Mouse (Mus musculus): ENCODE results near the gene Eef1e1.
"Not testable (repeated sequence)": the region's sequence is repeated elsewhere in the genome, so short reads cannot be mapped to it uniquely, and the experiment has no call there.

The Eef1e1 gene

DNA sequence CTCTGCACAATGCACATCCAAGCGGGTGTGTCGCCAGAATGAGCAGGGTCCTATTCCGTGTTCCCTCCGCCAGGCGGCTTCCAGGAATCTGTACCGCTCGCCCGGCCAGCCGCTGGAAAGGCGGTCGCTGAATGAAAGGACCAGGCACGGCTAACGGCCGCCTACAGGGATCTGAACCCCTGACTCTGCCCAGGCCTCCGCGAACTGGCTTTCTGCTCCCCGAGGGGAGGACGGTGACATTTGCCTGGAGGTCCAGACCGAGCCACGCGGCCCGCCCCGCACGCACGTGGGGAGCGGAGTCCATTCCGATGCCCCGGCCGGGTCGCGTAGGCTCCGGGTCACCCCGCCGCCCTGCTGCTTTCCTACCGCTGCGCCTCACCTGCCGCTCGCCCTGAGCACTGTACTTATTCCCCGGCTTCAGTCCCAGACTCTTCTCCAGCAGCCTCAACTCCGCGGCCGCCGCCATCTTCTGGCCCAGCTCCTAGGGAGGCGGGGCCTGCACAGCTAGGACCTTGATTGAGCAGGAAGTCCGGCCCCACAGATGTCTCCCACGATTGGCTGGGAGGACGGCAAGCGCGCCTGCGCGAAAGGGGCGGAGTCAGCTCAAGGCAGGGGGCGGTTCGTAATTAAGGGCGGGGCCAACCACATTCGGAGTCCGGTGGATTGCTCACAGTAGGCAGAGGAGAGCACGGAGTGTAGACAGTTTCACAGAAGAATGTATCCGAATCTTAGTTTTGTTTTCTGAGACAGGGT lies at the start of gene Eef1e1:
Gene Eef1e1 (minus strand): TSS at position 531 of the 753 bp plus-strand sequence.
- DNase-seq (ENCODE audit: low spot score): peak; percentile 97

DNA sequence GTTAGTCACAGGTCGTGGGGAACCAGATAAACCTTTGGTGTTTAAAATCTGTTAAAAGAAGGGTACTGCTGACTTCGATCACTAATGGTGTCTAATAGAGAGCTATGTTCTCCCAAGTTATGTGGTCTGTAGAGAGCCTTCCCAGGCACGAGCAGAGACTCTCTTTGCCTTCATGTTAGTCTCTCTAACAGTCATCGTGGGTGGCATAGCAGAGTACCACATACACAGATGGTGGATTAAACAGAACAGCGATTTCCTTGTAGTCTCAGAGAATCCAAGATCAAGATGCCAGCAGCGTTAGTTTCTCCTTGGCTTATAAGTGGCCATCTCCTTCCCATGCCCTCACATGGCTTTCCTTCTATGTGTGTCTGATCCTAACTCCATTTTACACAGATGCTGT lies 32.0 kb upstream of the Eef1e1 start:
- DNase-seq (ENCODE audit: low spot score): no peak

DNA sequence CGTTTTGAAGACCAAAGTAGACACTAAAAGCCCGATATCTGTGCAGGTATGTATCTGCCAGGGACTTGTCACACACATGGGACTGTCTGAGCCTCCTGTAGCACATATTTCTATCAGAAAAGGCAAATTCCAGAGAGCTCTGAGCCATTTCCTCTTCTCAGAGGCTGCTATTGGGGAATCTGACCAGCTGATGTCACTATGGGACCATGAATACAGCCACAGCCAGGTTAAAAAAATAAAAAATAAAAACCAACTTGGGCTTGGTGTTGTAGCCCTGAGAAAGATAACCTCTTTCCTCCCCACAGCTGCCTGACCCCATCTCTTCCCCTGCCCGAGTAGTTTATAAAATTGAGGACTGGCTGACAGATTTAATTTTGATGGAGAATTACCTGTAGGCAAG lies 31.2 kb upstream of the Eef1e1 start:
- DNase-seq (ENCODE audit: low spot score): peak; percentile 30

- DNase-seq (ENCODE audit: low spot score): no peak
Observed at GRCm38 (mm10) chr13:38688761-38689160, 29.9 kb upstream of the Eef1e1 start.

- no peak for DNase-seq (ENCODE audit: low spot score)
Observed at GRCm38 (mm10) chr13:38672336-38672735, 13.5 kb upstream of the Eef1e1 start.

DNA sequence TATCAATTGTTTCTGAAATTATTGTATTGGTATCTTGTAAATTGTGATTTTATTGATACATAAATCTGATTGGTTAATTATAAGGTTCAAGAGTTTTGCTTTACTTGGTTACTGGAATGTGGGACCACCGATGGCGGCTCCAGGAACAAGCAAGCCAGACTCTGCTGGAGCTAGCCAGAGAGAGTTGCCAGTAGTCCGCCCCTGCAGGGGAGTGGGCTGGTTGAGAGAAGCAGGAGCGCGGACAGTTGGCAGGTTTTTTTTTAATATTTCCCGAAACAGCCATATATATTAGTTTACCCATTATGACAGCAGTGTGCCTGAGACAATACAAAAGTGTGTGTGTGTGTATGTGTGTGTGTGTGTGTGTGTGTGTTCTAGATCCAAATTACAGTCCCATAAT lies 12.6 kb upstream of the Eef1e1 start:
- not testable (repeated sequence) for DNase-seq (ENCODE audit: low spot score)

GRCm38 (mm10) chr13:38670051-38670450 lies 11.2 kb upstream of the Eef1e1 start:
- no peak for DNase-seq (ENCODE audit: low spot score)

GRCm38 (mm10) chr13:38668514-38668913 lies 9.7 kb upstream of the Eef1e1 start:
- DNase-seq (ENCODE audit: low spot score): peak; percentile 20

GRCm38 (mm10) chr13:38664753-38665152 lies 5.9 kb upstream of the Eef1e1 start:
- DNase-seq (ENCODE audit: low spot score): no peak

GRCm38 (mm10) chr13:38659524-38660136 lies 772 bp upstream of the Eef1e1 start:
- no peak for DNase-seq (ENCODE audit: low spot score)

DNA sequence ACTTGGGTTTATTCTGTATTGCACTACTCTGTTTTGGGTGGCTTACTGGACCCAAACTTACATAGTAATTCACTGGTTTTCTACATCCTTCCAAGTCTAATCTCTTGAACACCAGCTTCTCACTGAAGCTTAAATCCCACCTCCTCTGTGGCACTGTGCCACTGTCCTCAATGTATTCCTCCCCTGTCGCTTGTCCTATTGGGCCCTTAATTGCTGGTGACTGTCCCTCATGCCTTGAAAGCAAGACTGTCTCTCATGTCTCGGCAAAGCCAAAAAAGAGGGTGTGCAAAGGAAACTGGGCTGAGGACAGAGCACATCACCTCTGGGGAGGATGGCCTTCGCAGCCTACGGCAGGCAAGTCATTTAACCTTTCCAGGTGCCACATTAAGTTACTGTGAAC lies 993 bp downstream of the Eef1e1 start:
- no peak for DNase-seq (ENCODE audit: low spot score)

- DNase-seq (ENCODE audit: low spot score): no peak
Observed at GRCm38 (mm10) chr13:38650292-38650691, 8.6 kb downstream of the Eef1e1 start.

DNA sequence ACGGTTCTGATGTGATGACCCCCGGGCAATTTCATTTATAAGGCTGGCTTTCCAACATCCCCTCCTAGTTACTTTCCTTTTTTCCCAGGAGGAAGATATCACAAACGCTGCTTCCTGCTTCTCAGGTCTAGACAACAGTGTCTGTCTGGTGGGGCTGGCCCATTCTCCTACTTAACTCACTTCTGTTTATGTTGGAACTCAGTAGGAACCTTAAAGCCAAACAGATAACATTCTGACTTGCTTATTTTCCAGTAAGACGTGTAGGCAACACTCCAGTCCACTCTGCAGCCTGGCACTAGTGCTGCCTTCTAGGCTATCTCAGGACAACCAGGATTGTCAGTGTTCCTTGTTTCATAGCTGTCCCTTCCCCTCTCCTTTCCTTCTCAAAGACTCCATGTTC lies 9.8 kb downstream of the Eef1e1 start:
- DNase-seq (ENCODE audit: low spot score): no peak

DNA sequence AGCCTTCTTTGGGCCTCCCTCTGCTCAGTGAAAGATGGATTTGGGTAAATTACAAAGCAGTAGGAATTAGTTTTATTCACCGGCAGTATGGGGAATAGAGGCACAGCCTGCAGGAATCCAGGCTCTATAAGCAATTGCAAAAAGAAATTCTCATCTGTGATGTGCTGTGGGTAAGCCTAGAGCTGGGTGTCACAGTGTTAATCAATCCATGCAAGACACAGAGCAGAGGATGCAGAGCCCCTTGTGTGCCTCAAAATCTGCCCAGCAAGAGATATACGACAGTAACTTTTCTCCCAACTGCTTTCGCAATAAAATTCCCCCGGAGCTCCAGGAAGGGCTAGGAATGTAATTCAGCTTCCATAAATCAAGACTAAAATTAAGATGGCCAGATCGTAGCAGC lies 17.4 kb downstream of the Eef1e1 start:
- no peak for DNase-seq (ENCODE audit: low spot score)

- no peak for DNase-seq (ENCODE audit: low spot score)
Observed at GRCm38 (mm10) chr13:38640961-38641360, 17.9 kb downstream of the Eef1e1 start.

DNA sequence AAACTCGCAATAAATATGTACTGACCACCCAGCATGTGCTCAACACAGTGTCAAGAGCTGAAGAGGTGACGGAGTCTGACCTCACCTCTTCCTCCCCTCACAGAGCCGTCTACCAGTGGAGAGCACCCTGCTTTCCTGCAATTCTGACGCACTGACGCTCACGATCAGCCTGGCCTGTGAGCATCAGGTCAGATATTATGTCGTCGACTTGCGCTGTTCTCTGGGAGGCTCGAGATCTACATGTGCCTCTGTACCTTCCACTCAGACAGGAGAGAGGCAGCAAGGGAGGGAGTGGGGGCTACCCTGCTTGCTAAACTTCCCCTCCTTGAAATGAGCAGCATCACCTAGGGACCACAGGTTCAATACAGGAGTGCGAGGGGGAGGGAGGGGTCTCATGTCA lies 20.2 kb downstream of the Eef1e1 start:
- DNase-seq (ENCODE audit: low spot score): no peak

DNA sequence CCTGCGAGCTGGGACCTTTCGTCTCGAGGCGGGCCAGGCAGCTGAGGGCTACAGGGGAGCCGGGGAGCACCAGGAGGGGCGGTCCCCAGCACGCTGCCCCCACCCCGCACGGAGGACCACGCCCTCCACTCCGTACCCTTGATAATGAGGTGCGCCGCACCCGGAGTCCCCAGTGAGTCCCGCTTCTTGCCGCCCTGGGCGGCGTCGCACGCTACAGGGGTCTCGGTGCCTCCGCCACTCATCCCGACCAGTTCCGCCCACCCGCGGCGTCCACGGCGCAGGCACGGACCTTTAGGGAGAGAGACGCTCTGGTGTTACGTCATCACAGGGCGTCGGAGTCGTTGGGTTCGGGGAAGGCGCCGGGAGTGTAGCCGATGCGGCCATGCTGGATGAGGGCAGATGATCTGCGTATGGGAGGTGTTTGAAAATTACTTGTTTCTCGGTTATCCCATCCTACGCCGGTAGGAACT lies 24.0 kb downstream of the Eef1e1 start, which contains the start of gene Bloc1s5:
Gene Bloc1s5 (minus strand): TSS at position 310 of the 470 bp plus-strand sequence.
- peak; percentile 99 for DNase-seq (ENCODE audit: low spot score)

- DNase-seq (ENCODE audit: low spot score): peak; percentile 37
Observed at GRCm38 (mm10) chr13:38634256-38634799, 24.5 kb downstream of the Eef1e1 start.

DNA sequence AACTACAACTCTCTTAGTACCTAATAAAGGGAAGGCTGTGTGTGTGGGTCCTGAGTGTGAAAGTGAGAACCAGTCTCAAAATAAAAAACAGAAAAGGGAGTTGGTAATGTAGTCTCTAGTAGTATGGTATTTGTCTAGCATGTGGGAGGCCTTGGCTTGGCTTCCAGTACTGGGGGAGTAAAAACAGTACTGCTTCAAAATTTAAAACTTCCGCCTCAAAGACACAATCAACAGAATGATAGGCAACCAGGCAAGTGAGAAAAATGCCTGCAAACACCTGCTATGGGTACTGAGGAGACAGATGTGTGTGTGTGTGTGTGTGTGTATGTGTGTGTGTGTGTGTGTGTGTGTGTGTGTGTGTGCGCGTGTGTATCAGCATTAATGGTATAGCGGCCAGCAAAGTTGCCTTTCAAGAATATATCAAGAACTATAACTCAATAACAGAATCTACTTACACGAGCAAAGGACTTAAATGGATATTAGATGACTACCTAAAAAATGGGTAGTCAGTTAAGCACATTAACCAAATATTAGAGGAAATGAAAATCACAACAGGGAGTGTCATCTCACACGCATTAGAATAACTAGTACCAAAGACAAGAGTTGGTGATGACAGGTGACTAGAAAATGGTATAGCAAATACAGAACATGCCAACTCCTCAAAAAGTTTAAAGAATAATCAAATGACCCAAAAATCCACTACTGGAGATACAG lies 25.4 kb downstream of the Eef1e1 start:
- no peak for DNase-seq (ENCODE audit: low spot score)

GRCm38 (mm10) chr13:38632556-38632955 lies 26.3 kb downstream of the Eef1e1 start:
- no peak for DNase-seq (ENCODE audit: low spot score)

DNA sequence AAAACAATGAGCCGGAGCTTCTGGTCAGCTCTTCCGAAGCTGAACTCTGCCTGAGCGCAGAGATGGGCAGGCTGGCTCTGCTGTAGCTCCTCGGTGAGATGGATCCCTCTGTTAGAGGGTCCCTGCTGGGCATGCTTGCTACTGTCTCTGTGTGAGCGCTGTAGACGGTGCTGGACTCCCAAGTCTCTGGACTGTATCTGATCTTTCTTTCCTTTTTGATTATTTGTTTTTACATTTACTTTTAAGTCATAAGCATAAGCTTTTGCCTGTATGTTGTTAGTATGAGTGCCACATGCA lies 32.7 kb downstream of the Eef1e1 start:
- no peak for DNase-seq (ENCODE audit: low spot score)

DNA sequence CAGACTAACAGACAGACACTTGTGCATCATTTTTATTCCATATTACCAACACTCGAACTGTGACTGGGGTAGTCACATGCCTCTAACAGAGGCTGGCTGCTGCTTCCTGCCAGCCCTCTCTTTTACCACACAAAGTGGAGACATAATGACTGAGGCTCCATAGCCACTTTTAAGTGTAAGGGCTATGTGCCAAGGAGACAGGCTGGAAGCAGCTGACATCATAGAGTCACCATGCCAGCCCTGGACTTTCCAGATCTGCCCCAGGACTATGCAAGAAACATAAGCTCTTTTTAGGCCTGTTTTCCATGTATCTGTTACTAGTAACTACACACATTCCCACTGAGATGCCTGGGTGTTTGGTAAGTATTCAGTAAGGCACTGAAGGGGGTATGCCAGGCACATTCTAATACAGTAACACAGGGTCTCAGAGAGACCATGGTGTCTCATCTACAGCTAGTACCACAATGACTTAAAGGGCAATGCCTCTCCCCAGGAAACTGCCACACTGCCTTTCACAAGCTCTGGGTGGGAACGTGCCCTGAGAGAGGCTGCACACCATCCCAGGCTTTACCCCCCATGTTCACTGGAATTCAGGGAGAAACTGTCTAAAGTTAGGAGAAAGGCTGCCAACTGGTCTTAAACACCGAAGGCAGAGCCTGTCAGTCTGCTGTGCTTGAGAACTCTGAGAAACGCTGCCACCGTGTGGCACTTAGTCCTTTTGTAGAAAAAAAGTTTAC lies 33.2 kb downstream of the Eef1e1 start:
- peak; percentile 60 for DNase-seq (ENCODE audit: low spot score)
